Mouse (Mus musculus) MEL (cell line): ENCODE measurements around the gene Map3k20.

Source experiments
- CTCF ChIP-seq, 3 experiments: IDR thresholded peaks in 2 of 3; conservative IDR thresholded peaks in 1 of 3; 2 replicates each; pipeline ENCODE4 v1.5.1; 2011 to 2012; ENCODE audit warnings: low read length in 3 of 3, low read depth in 2 of 3, mild to moderate bottlenecking in 2 of 3, improper control_type of control experiment in 1 of 3, inconsistent platforms in 1 of 3, mixed read lengths in 1 of 3, moderate library complexity in 1 of 3; ENCODE audit not compliant: control insufficient read depth in 1 of 3, insufficient read depth in 1 of 3, poor library complexity in 1 of 3, severe bottlenecking in 1 of 3
- ELF1 ChIP-seq: IDR thresholded peaks from 2 replicates; pipeline ENCODE4 v1.6.1; 2014; ENCODE audit warnings: low read depth, mild to moderate bottlenecking, inconsistent platforms, low read length, improper control_type of control experiment, moderate library complexity
- GATA1 ChIP-seq: IDR thresholded peaks from 2 replicates; pipeline ENCODE4 v1.6.1; 2011; ENCODE audit warnings: low read depth, low read length, improper control_type of control experiment
- MEF2A ChIP-seq: IDR thresholded peaks from 2 replicates; pipeline ENCODE4 v1.6.1; 2014; ENCODE audit warnings: low read depth, mild to moderate bottlenecking, inconsistent platforms, low read length, improper control_type of control experiment; ENCODE audit not compliant: poor library complexity, insufficient replicate concordance, severe bottlenecking; ENCODE audit errors: extremely low read depth
- POLR2A ChIP-seq, 2 experiments: IDR thresholded peaks; 2 replicates each; pipeline ENCODE4 v1.6.1; 2011 to 2012; ENCODE audit warnings: low read length in 2 of 2, mild to moderate bottlenecking in 2 of 2, control low read depth in 1 of 2, improper control_type of control experiment in 1 of 2, low read depth in 1 of 2, moderate library complexity in 1 of 2; ENCODE audit not compliant: control insufficient read depth in 1 of 2, insufficient read depth in 1 of 2, poor library complexity in 1 of 2
- TAL1 ChIP-seq: IDR thresholded peaks from 2 replicates; pipeline ENCODE4 v1.6.1; 2012; ENCODE audit warnings: mild to moderate bottlenecking, inconsistent platforms, low read length, moderate library complexity, mixed read lengths
- TCF12 ChIP-seq: IDR thresholded peaks from 2 replicates; pipeline ENCODE4 v1.6.1; 2014; ENCODE audit warnings: low read depth, mild to moderate bottlenecking, inconsistent platforms, low read length, improper control_type of control experiment, moderate library complexity
- USF1 ChIP-seq: IDR thresholded peaks from 2 replicates; pipeline ENCODE4 v1.6.1; 2014; ENCODE audit warnings: low read depth, mild to moderate bottlenecking, inconsistent platforms, low read length, improper control_type of control experiment, moderate library complexity

DNA sequence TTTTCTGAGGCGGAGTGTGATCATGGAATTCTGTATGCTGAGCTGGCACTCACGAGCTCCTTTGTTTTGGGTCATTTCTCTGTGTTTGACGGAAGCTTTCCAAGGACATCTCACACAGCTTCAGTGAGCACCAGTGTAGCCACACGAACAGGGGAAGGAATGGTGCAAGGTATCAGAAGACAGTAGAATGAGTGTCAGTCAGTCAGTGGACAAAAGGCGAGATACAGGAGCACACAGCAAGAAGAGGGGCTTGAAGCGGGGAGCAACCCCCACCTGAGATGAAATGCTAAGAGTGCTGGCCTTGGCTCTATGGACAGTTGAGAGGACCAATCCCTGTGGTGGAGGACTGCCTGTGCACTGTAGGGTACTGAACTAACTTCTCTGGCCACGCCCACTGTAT is 44.7 kb upstream of the Map3k20 start:
- TF ChIP-seq GATA1 (no peak), CTCF (IDR thresholded peaks at IDR 0.05 in 2 of 3, conservative IDR thresholded peaks at IDR 0.05 in 1 of 3; ENCODE audit: control insufficient read depth in 1 of 3, insufficient read depth in 1 of 3, low read depth in 2 of 3, low read length in 3 of 3, poor library complexity in 1 of 3, severe bottlenecking in 1 of 3) (no peak), POLR2A (IDR thresholded peaks at IDR 0.05; ENCODE audit: control insufficient read depth in 1 of 2, insufficient read depth in 1 of 2, low read depth in 1 of 2, low read length in 2 of 2, poor library complexity in 1 of 2) (no peak), TCF12 (no peak), MEF2A (no peak), TAL1 (no peak), ELF1 (no peak), USF1 (no peak)
